Mouse (Mus musculus): Measurements from ENCODE around the gene Zkscan14. TPM values are rescaled to one million over a fixed set of nuclear protein-coding genes. Genes with fewer than 3 reads are reported as not detected.
"Not testable (repeated sequence)": the region's sequence is repeated elsewhere in the genome, so short reads cannot be mapped to it uniquely, and the experiment has no call there.

Gene Zkscan14
- total RNA-seq (2021), result 1 to 10 TPM; 7.5 to 8.1 TPM
- long read RNA-seq, experiment 1, transcript Zkscan14-201 (3 exons, 1,967 nt), result major isoform, 10 of 10 reads
- long read RNA-seq, experiment 1, partial matches to known transcripts, result 0 of 10 reads
- long read RNA-seq, experiment 1, other reads (novel, unspliced or antisense), result 0 of 10 reads
- long read RNA-seq, experiment 2, transcript Zkscan14-201 (3 exons, 1,967 nt), result major isoform, 14 of 21 reads
- long read RNA-seq, experiment 2, partial matches to known transcripts, result 1 of 21 reads
- long read RNA-seq, experiment 2, other reads (novel, unspliced or antisense), result 2 of 21 reads

DNA sequence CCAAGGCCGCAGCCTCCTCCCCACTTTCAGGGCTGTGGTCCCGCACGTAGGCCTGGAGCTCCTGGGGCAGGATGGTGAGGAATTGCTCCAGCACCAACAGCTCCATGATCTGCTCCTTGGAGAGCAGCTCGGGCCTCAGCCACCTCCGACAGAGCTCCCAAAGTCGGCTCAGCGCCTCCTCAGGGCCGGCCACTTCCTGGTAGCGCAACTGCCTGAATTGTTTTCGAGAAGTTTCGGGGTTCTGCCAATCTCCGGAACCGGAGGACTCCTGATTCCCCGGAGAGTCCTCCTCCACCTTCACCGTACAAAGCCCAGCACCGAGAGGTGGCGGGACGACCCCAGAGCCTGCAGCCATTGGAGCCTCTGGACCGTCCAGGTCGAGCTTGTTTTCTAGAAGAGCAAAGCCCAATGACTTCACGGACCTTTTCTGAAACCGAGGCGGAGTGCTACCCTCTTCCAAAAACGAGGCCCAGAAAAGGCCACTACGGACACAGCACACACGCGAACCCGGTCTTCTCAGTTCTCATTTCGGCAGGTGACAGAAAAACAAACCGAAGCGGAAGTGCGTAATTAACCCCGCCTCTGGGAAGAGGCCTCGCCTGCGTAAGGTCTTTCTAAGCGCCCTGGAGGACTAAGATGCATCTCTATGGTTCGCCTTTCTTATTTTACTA lies at the start of gene Zkscan14:
Gene Zkscan14 (minus strand): TSS at position 548 of the 671 bp plus-strand sequence.
- DNase-seq, result peak; percentile 73
- intact Hi-C loops (cut with DNase I; ENCODE audit: low total_unique reads), result no loop called here

GRCm38 (mm10) chr5:145249520-145249919 lies 47.9 kb upstream of the Zkscan14 start:
- intact Hi-C loops (cut with DNase I; ENCODE audit: low total_unique reads), result no loop called here
- no peak for DNase-seq

DNA sequence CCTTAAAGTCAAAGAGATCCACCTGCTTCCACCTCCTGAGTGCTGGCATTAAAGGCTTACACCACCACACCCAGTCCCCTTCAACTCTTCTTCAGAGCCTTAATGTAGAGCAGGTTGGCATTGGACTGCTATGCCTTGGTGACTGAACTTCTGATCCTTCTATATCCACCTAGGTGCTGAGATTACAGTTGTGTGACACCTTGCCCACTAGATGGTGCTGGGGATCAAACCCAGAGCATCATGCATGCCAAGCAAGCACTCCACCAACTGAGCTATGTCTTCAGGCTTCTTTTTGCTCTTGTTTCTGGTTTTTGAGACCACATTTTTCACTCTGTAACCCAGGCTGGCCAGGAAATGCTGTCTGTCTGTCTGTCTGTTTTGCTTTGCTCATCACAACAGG lies 33.0 kb upstream of the Zkscan14 start:
- intact Hi-C loops (cut with DNase I; ENCODE audit: low total_unique reads), result loop anchor here (5.0 kb wide), 1 partner anchor 48 kb away; the partner anchor contains the start of gene Zscan25
- DNase-seq, result no peak

GRCm38 (mm10) chr5:145231893-145232411 lies 30.3 kb upstream of the Zkscan14 start:
- DNase-seq, result no peak
- intact Hi-C loops (cut with DNase I; ENCODE audit: low total_unique reads), result loop anchor here (5.0 kb wide), 1 partner anchor 50 kb away; the partner anchor contains the start of gene Zscan25

GRCm38 (mm10) chr5:145231367-145231871 lies 29.8 kb upstream of the Zkscan14 start, which contains the start of gene Zfp655:
TSS of gene Zfp655 (plus strand) at chr5:145231715.
- DNase-seq, result peak; percentile 98
- intact Hi-C loops (cut with DNase I; ENCODE audit: low total_unique reads), result loop anchor here (5.0 kb wide), 1 partner anchor 51 kb away; the partner anchor contains the start of gene Zscan25

- intact Hi-C loops (cut with DNase I; ENCODE audit: low total_unique reads), result loop anchor here (5.0 kb wide), 1 partner anchor 52 kb away; the partner anchor contains the start of gene Zscan25
- no peak for DNase-seq
Observed at GRCm38 (mm10) chr5:145230641-145231040, 29.0 kb upstream of the Zkscan14 start.

GRCm38 (mm10) chr5:145229283-145229682 lies 27.6 kb upstream of the Zkscan14 start:
- DNase-seq; intact Hi-C loops (cut with DNase I; ENCODE audit: low total_unique reads): not testable (repeated sequence)

- intact Hi-C loops (cut with DNase I; ENCODE audit: low total_unique reads), result no loop called here
- DNase-seq, result no peak
Observed at GRCm38 (mm10) chr5:145226453-145226852, 24.8 kb upstream of the Zkscan14 start.

DNA sequence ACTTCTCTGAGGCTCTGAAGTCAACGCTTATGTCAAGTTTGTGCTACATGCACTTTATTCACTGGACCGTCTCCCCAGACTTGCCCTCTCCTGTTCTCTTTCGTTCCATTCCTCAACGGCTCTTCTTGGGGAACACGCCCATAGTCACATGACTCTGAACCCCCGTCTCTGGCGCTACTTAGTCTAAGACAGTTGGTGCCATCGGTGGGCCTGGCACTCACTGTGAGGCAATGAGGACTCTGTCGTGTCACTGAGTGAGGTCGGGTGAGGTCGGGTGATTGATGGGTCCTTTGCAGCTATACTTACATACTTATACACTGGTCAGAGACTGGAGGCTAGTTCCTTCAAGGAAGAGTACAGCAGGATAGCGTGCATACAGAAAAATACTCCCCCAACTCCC lies 21.7 kb upstream of the Zkscan14 start:
- intact Hi-C loops (cut with DNase I; ENCODE audit: low total_unique reads), result no loop called here
- no peak for DNase-seq

- intact Hi-C loops (cut with DNase I; ENCODE audit: low total_unique reads), result no loop called here
- no peak for DNase-seq
Observed at GRCm38 (mm10) chr5:145222840-145223239, 21.2 kb upstream of the Zkscan14 start.

DNA sequence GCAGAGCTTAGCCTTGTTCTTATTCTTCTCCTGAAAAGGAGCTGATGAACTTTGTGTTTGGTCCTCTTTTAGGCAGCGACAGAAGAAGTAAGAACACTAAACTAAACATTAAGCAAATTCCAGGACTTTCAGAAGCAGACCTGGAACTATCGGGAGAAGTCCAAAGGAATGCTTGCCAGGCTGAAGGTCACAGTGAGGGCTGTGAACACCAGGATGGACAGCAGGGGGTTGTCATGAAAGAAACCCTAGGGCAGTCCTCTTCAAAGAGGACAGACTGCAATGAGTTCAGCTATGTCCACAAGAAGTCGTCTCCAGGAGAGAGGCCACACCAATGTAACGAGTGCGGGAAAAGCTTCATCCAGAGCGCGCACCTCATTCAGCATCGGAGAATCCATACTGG lies 18.3 kb upstream of the Zkscan14 start:
- DNase-seq, result no peak
- intact Hi-C loops (cut with DNase I; ENCODE audit: low total_unique reads), result no loop called here

DNA sequence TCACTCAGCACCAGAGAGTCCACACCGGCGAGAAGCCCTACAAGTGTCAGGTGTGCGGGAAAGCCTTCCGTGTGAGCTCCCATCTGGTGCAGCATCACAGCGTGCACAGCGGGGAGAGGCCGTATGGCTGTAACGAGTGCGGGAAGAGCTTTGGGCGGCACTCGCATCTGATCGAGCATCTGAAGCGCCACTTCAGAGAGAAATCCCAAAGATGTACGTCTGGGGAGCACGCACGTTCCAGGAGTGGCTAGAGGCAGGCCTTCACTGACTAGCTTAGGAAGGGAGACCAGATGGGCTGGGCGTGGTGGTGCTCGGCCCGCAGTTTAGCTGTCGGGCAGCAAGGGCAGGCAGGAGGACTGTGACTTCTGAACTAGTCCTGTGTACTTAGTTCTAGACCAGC lies 17.0 kb upstream of the Zkscan14 start:
- intact Hi-C loops (cut with DNase I; ENCODE audit: low total_unique reads), result no loop called here
- DNase-seq, result no peak

DNA sequence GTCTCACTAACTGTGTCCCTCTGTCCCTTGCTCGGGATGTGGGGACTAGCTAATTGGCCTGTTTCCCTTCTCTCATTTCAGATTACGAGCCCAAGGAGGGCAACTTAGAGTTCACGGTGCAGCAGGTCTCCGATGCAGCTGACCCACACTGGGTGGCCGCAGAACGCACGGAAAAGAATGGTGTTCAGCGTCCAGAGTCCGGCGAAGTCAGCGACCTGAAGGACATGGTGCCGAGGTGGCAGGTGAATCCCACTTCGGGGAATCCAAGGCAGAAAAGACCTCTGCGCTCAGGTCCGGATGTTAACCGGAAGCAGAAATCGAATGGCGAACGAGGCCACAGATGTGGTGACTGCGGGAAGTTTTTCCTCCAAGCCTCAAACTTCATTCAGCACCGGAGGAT lies 16.5 kb upstream of the Zkscan14 start:
- intact Hi-C loops (cut with DNase I; ENCODE audit: low total_unique reads), result no loop called here
- no peak for DNase-seq

DNA sequence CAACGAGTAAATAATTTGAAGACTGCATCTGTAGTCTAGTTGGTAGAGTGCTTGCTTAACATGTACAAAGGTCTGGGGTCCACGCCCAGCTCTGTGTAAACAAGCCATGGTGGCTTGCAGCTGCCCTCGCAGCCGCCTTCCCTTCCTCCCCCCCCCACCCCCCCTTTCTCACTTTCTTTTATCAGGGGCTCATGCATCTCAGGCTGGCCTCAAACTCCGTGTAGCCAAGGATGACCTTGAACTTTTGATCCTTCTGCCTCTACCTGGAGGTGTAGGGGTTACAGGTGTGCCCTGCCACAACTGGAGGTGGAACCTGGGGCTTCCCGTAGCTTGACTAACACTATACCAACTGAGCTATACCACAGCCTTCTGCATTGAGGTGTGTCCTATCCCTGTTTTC lies 16.1 kb upstream of the Zkscan14 start:
- intact Hi-C loops (cut with DNase I; ENCODE audit: low total_unique reads), result no loop called here
- DNase-seq, result no peak

GRCm38 (mm10) chr5:145214679-145215078 lies 13.0 kb upstream of the Zkscan14 start:
- no peak for DNase-seq
- intact Hi-C loops (cut with DNase I; ENCODE audit: low total_unique reads), result no loop called here

- no peak for DNase-seq
- intact Hi-C loops (cut with DNase I; ENCODE audit: low total_unique reads), result no loop called here
Observed at GRCm38 (mm10) chr5:145213505-145213904, 11.8 kb upstream of the Zkscan14 start.

GRCm38 (mm10) chr5:145212216-145212615 lies 10.5 kb upstream of the Zkscan14 start:
- intact Hi-C loops (cut with DNase I; ENCODE audit: low total_unique reads), result no loop called here

GRCm38 (mm10) chr5:145211340-145211739 lies 9.7 kb upstream of the Zkscan14 start:
- no peak for DNase-seq
- intact Hi-C loops (cut with DNase I; ENCODE audit: low total_unique reads), result no loop called here

More at GRCm38 (mm10) chr5:145212216-145212615, 10.5 kb upstream of the Zkscan14 start:
- no peak for DNase-seq

- intact Hi-C loops (cut with DNase I; ENCODE audit: low total_unique reads); DNase-seq: not testable (repeated sequence)
Observed at GRCm38 (mm10) chr5:145208391-145208790, 6.7 kb upstream of the Zkscan14 start.

- intact Hi-C loops (cut with DNase I; ENCODE audit: low total_unique reads), result no loop called here
- no peak for DNase-seq
Observed at GRCm38 (mm10) chr5:145207954-145208353, 6.3 kb upstream of the Zkscan14 start.

All from gastrocnemius, postnatal 14 days (tissue).